Mouse (Mus musculus) MEL (cell line): ENCODE data around the gene Casr.

ENCODE experiments used
- CTCF ChIP-seq, 3 experiments: IDR thresholded peaks in 2 of 3; conservative IDR thresholded peaks in 1 of 3; 2 replicates each; pipeline ENCODE4 v1.5.1; 2011 to 2012; ENCODE audit warnings: low read length in 3 of 3, low read depth in 2 of 3, mild to moderate bottlenecking in 2 of 3, improper control_type of control experiment in 1 of 3, inconsistent platforms in 1 of 3, mixed read lengths in 1 of 3, moderate library complexity in 1 of 3; ENCODE audit not compliant: control insufficient read depth in 1 of 3, insufficient read depth in 1 of 3, poor library complexity in 1 of 3, severe bottlenecking in 1 of 3
- EP300 ChIP-seq, 2 experiments: IDR thresholded peaks; 2 replicates each; pipeline ENCODE4 v1.6.1; 2011; ENCODE audit warnings: improper control_type of control experiment in 2 of 2, low read length in 2 of 2, low read depth in 1 of 2, mild to moderate bottlenecking in 1 of 2
- GATA1 ChIP-seq: IDR thresholded peaks from 2 replicates; pipeline ENCODE4 v1.6.1; 2011; ENCODE audit warnings: low read depth, low read length, improper control_type of control experiment
- MAX ChIP-seq: IDR thresholded peaks from 2 replicates; pipeline ENCODE4 v1.6.1; 2011; ENCODE audit warnings: low read length, improper control_type of control experiment
- MYB ChIP-seq: IDR thresholded peaks from 2 replicates; pipeline ENCODE4 v1.6.1; 2011; ENCODE audit warnings: mild to moderate bottlenecking, low read depth, low read length, improper control_type of control experiment
- NRF1 ChIP-seq: IDR thresholded peaks from 2 replicates; pipeline ENCODE4 v1.6.1; 2014; ENCODE audit warnings: low read depth, mild to moderate bottlenecking, inconsistent platforms, low read length, improper control_type of control experiment, moderate library complexity; ENCODE audit not compliant: poor library complexity, insufficient read depth, severe bottlenecking
- POLR2A ChIP-seq, 2 experiments: IDR thresholded peaks; 2 replicates each; pipeline ENCODE4 v1.6.1; 2011 to 2012; ENCODE audit warnings: low read length in 2 of 2, mild to moderate bottlenecking in 2 of 2, control low read depth in 1 of 2, improper control_type of control experiment in 1 of 2, low read depth in 1 of 2, moderate library complexity in 1 of 2; ENCODE audit not compliant: control insufficient read depth in 1 of 2, insufficient read depth in 1 of 2, poor library complexity in 1 of 2
- POLR2AphosphoS5 ChIP-seq: IDR thresholded peaks from 2 replicates; pipeline ENCODE4 v1.6.1; 2012; ENCODE audit warnings: low read depth, borderline replicate concordance, mild to moderate bottlenecking, inconsistent platforms, low read length, moderate library complexity, mixed read lengths
- SIN3A ChIP-seq: IDR thresholded peaks from 2 replicates; pipeline ENCODE4 v1.6.1; 2012; ENCODE audit warnings: low read length, improper control_type of control experiment, inconsistent platforms
- SMC3 ChIP-seq: IDR thresholded peaks from 2 replicates; pipeline ENCODE4 v1.6.1; 2011; ENCODE audit warnings: low read depth, low read length, improper control_type of control experiment
- TAL1 ChIP-seq: IDR thresholded peaks from 2 replicates; pipeline ENCODE4 v1.6.1; 2012; ENCODE audit warnings: mild to moderate bottlenecking, inconsistent platforms, low read length, moderate library complexity, mixed read lengths
- TBP ChIP-seq: IDR thresholded peaks from 2 replicates; pipeline ENCODE4 v1.8.0; 2011; ENCODE audit warnings: low read depth, low read length, improper control_type of control experiment
- TCF12 ChIP-seq: IDR thresholded peaks from 2 replicates; pipeline ENCODE4 v1.6.1; 2014; ENCODE audit warnings: low read depth, mild to moderate bottlenecking, inconsistent platforms, low read length, improper control_type of control experiment, moderate library complexity

- no peak for TF ChIP-seq MAX
- TF ChIP-seq CTCF (IDR thresholded peaks at IDR 0.05 in 2 of 3, conservative IDR thresholded peaks at IDR 0.05 in 1 of 3; ENCODE audit: control insufficient read depth in 1 of 3, insufficient read depth in 1 of 3, low read depth in 2 of 3, low read length in 3 of 3, poor library complexity in 1 of 3, severe bottlenecking in 1 of 3), result no peak
- TF ChIP-seq POLR2A (IDR thresholded peaks at IDR 0.05; ENCODE audit: control insufficient read depth in 1 of 2, insufficient read depth in 1 of 2, low read depth in 1 of 2, low read length in 2 of 2, poor library complexity in 1 of 2), result no peak
- no peak for TF ChIP-seq TAL1
- TF ChIP-seq POLR2AphosphoS5, result no peak
- TF ChIP-seq GATA1, result no peak
- no peak for TF ChIP-seq TBP
- TF ChIP-seq NRF1, result no peak
- TF ChIP-seq EP300 (IDR thresholded peaks at IDR 0.05; ENCODE audit: low read depth in 1 of 2, low read length in 2 of 2), result no peak
- TF ChIP-seq MYB, result no peak
- TF ChIP-seq TCF12, result no peak
- TF ChIP-seq SIN3A, result no peak
- no peak for TF ChIP-seq SMC3
These were observed 6.2 kb downstream of the Casr start for GRCm38 (mm10) chr16:36555672-36556165.
